Mouse (Mus musculus): ENCODE measurements around the gene Tmem30a. TPM values are rescaled to one million over a fixed set of nuclear protein-coding genes. Genes with fewer than 3 reads are reported as not detected.
A peak's percentile ranks its signal among the peaks of the same experiment; 100 is the strongest.

Tmem30a gene
- polyA plus RNA-seq, 1 experiment from 2014 or later, result 57.3 TPM

- DNase-seq (ENCODE audit: low spot score), result no peak
- Histone ChIP-seq H3K9ac (ENCODE audit: low read length) (no peak overlapping the region), H3K9me3 (ENCODE audit: control insufficient read depth, low read length) (no peaks in the 10 kb centered on the region), H3K27ac (replicated peaks) (no peak overlapping the region), H3K36me3 (ENCODE audit: control insufficient read depth, insufficient read depth, low read length) (no peaks in the 10 kb centered on the region), H3K4me2 (replicated peaks; ENCODE audit: low read depth) (no peak overlapping the region), H3K4me1 (replicated peaks; ENCODE audit: control insufficient read depth, insufficient read depth) (no peaks in the 10 kb centered on the region), H3K27me3 (ENCODE audit: control insufficient read depth, insufficient read depth, low read length) (no peaks in the 10 kb centered on the region), H3K4me3 (ENCODE audit: low read depth, low read length) (no peak overlapping the region)
- WGBS, result 90% methylated on average over 2 of the region's 2 CpGs
- TF ChIP-seq CTCF (IDR thresholded peaks at IDR 0.05; ENCODE audit: low read depth) (no peak), EP300 (optimal IDR thresholded peaks at IDR 0.05) (no peak)
- no peak for ATAC-seq (ENCODE audit: low FRiP score, low TSS enrichment)
Measured at GRCm38 (mm10) chr9:79784934-79785793, 8.1 kb downstream of the Tmem30a start.

- WGBS, result 58% methylated on average over 3 of the region's 3 CpGs
- no peaks in the 10 kb centered on the region for H3K4me1 ChIP-seq (replicated peaks; ENCODE audit: control insufficient read depth, insufficient read depth)
- no peaks in the 10 kb centered on the region for H3K27me3 ChIP-seq (ENCODE audit: control insufficient read depth, insufficient read depth, low read length)
- H3K4me3 ChIP-seq (ENCODE audit: low read depth, low read length), result no peak overlapping the region
- H3K9ac ChIP-seq (ENCODE audit: low read length), result no peak overlapping the region
- ATAC-seq (ENCODE audit: low FRiP score, low TSS enrichment) (no peak), DNase-seq (ENCODE audit: low spot score) (no peak)
- H3K9me3 ChIP-seq (ENCODE audit: control insufficient read depth, low read length), result no peaks in the 10 kb centered on the region
- H3K36me3 ChIP-seq (ENCODE audit: control insufficient read depth, insufficient read depth, low read length), result no peaks in the 10 kb centered on the region
- H3K4me2 ChIP-seq (replicated peaks; ENCODE audit: low read depth), result no peak overlapping the region
- no peak overlapping the region for H3K27ac ChIP-seq (replicated peaks)
- TF ChIP-seq EP300 (optimal IDR thresholded peaks at IDR 0.05), result no peak
- TF ChIP-seq CTCF (IDR thresholded peaks at IDR 0.05; ENCODE audit: low read depth), result no peak
Measured at GRCm38 (mm10) chr9:79784439-79784838, 8.9 kb downstream of the Tmem30a start.

DNA sequence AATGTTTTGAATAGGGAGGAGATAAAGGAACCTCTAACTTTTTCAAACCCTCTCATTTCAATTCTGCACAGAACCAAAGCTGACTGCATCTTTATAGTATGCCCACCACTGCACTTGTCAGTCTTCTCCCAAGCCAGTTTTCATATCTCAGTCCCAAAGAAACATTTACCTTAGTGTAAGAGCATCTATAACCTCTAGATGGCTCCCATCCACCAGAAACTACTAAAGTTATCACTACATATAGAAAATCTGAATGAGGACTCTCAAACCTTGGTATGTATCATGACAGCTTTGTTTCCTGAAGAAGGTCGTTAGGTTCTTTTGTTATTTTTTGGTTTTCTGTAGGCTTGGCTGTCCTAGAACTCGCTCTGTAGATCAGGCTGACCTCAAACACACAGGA is 14.0 kb downstream of the Tmem30a start:
- H3K4me1 ChIP-seq (replicated peaks; ENCODE audit: control insufficient read depth, insufficient read depth), result no peaks in the 10 kb centered on the region
- no peak overlapping the region for H3K9ac ChIP-seq (ENCODE audit: low read length)
- no peak overlapping the region for H3K4me3 ChIP-seq (ENCODE audit: low read depth, low read length)
- no peaks in the 10 kb centered on the region for H3K9me3 ChIP-seq (ENCODE audit: control insufficient read depth, low read length)
- H3K4me2 ChIP-seq (replicated peaks; ENCODE audit: low read depth), result no peak overlapping the region
- ATAC-seq (ENCODE audit: low FRiP score, low TSS enrichment) (no peak), DNase-seq (ENCODE audit: low spot score) (no peak)
- H3K27ac ChIP-seq (replicated peaks), result no peak overlapping the region
- WGBS, result 61% methylated on average over 2 of the region's 2 CpGs
- H3K36me3 ChIP-seq (ENCODE audit: control insufficient read depth, insufficient read depth, low read length), result 0 out of 2 replicates have a peak, but pooled peaks cover 2% of the 10 kb centered on the region
- H3K27me3 ChIP-seq (ENCODE audit: control insufficient read depth, insufficient read depth, low read length), result no peaks in the 10 kb centered on the region
- TF ChIP-seq EP300 (optimal IDR thresholded peaks at IDR 0.05) (no peak), CTCF (IDR thresholded peaks at IDR 0.05; ENCODE audit: low read depth) (peak; percentile 66)

- Histone ChIP-seq H3K4me1 (replicated peaks; ENCODE audit: control insufficient read depth, insufficient read depth) (no peaks in the 10 kb centered on the region), H3K36me3 (ENCODE audit: control insufficient read depth, insufficient read depth, low read length) (no peaks in the 10 kb centered on the region), H3K4me3 (ENCODE audit: low read depth, low read length) (no peak overlapping the region), H3K27me3 (ENCODE audit: control insufficient read depth, insufficient read depth, low read length) (no peaks in the 10 kb centered on the region), H3K9ac (ENCODE audit: low read length) (no peak overlapping the region), H3K4me2 (replicated peaks; ENCODE audit: low read depth) (no peak overlapping the region), H3K9me3 (ENCODE audit: control insufficient read depth, low read length) (no peaks in the 10 kb centered on the region), H3K27ac (replicated peaks) (no peak overlapping the region)
- ATAC-seq (ENCODE audit: low FRiP score, low TSS enrichment), result no peak
- TF ChIP-seq CTCF (IDR thresholded peaks at IDR 0.05; ENCODE audit: low read depth) (no peak; the same call in 1 of the 2 replicates), EP300 (optimal IDR thresholded peaks at IDR 0.05) (no peak)
- DNase-seq (ENCODE audit: low spot score), result no peak
- 90% methylated on average over 5 of the region's 5 CpGs for WGBS
Measured at GRCm38 (mm10) chr9:79766991-79767545, 26.2 kb downstream of the Tmem30a start.

GRCm38 (mm10) chr9:79765329-79765728 is 28.0 kb downstream of the Tmem30a start:
- Histone ChIP-seq H3K4me2 (replicated peaks; ENCODE audit: low read depth) (no peak overlapping the region), H3K4me1 (replicated peaks; ENCODE audit: control insufficient read depth, insufficient read depth) (no peaks in the 10 kb centered on the region), H3K27me3 (ENCODE audit: control insufficient read depth, insufficient read depth, low read length) (no peaks in the 10 kb centered on the region), H3K9ac (ENCODE audit: low read length) (no peak overlapping the region), H3K9me3 (ENCODE audit: control insufficient read depth, low read length) (no peaks in the 10 kb centered on the region), H3K27ac (replicated peaks) (no peak overlapping the region), H3K36me3 (ENCODE audit: control insufficient read depth, insufficient read depth, low read length) (no peaks in the 10 kb centered on the region), H3K4me3 (ENCODE audit: low read depth, low read length) (no peak overlapping the region)
- 76% methylated on average over 4 of the region's 4 CpGs for WGBS
- TF ChIP-seq CTCF (IDR thresholded peaks at IDR 0.05; ENCODE audit: low read depth) (no peak), EP300 (optimal IDR thresholded peaks at IDR 0.05) (no peak)
- no peak for ATAC-seq (ENCODE audit: low FRiP score, low TSS enrichment)
- DNase-seq (ENCODE audit: low spot score), result no peak

DNA sequence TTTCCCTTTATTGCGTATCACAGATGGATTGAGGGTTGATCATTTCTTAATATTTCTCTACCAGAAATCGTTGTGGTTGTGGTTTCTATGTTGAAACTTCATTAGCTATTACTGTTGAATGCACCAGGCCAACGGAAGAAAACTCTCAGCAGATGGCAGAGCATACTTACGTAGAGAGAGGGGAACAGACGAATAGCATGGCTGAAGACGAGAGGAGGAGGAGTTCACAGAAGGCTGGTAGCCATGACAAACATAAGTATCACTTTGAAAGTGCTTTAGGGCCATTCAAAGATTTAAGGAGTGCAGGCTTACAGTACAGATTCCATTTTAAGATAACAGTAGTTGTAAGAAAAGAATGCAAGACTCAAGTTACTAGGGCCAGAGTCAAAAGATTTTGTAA is 30.8 kb downstream of the Tmem30a start:
- 79% methylated on average over 6 of the region's 6 CpGs for WGBS
- no peak for DNase-seq (ENCODE audit: low spot score)
- H3K4me1 ChIP-seq (replicated peaks; ENCODE audit: control insufficient read depth, insufficient read depth), result no peaks in the 10 kb centered on the region
- H3K27me3 ChIP-seq (ENCODE audit: control insufficient read depth, insufficient read depth, low read length), result no peaks in the 10 kb centered on the region
- no peak for ATAC-seq (ENCODE audit: low FRiP score, low TSS enrichment)
- no peak overlapping the region for H3K4me2 ChIP-seq (replicated peaks; ENCODE audit: low read depth)
- H3K9me3 ChIP-seq (ENCODE audit: control insufficient read depth, low read length), result no peaks in the 10 kb centered on the region
- TF ChIP-seq EP300 (optimal IDR thresholded peaks at IDR 0.05) (no peak), CTCF (IDR thresholded peaks at IDR 0.05; ENCODE audit: low read depth) (no peak)
- H3K36me3 ChIP-seq (ENCODE audit: control insufficient read depth, insufficient read depth, low read length), result no peaks in the 10 kb centered on the region
- H3K4me3 ChIP-seq (ENCODE audit: low read depth, low read length), result no peak overlapping the region
- H3K9ac ChIP-seq (ENCODE audit: low read length), result no peak overlapping the region
- no peak overlapping the region for H3K27ac ChIP-seq (replicated peaks)

Measured in stomach, postnatal 0 days (tissue).